Mouse (Mus musculus) neural tube, embryonic 15.5 days (tissue): Measurements from ENCODE around the gene Apbb2. TPM values are rescaled to one million over a fixed set of nuclear protein-coding genes. Genes with fewer than 3 reads are reported as not detected.

ENCODE experiments used
- ATAC-seq: fragments of 200-750 bp; cut with Nextera tagmentation; 2 replicates; pipeline ENCODE4 v1.8.0; 2017; ENCODE audit warnings: mild to moderate bottlenecking, moderate TSS enrichment, moderate library complexity; ENCODE audit not compliant: low FRiP score
- H3K27ac ChIP-seq: fragments of 300-500 bp; sonication (generic); replicated peaks from 2 replicates; pipeline ENCODE4 v1.5.1; 2015; ENCODE audit warnings: mild to moderate bottlenecking, inconsistent platforms
- H3K27me3 ChIP-seq: fragments of 300-500 bp; sonication (generic); replicated peaks from 2 replicates; pipeline ENCODE4 v1.6.1; 2015; ENCODE audit warnings: inconsistent platforms
- H3K36me3 ChIP-seq: fragments of 300-500 bp; sonication (generic); 2 replicates; pipeline ENCODE4 v1.6.1; 2015; ENCODE audit warnings: inconsistent platforms
- H3K4me1 ChIP-seq: fragments of 300-500 bp; sonication (generic); 2 replicates; pipeline ENCODE4 v1.6.1; 2015; ENCODE audit warnings: inconsistent platforms
- H3K4me2 ChIP-seq: fragments of 300-500 bp; sonication (generic); 2 replicates; pipeline ENCODE4 v1.6.1; 2015; ENCODE audit warnings: inconsistent platforms, mild to moderate bottlenecking, moderate library complexity
- H3K4me3 ChIP-seq: fragments of 300-500 bp; sonication (generic); replicated peaks from 2 replicates; pipeline ENCODE4 v1.5.1; 2015; ENCODE audit warnings: mild to moderate bottlenecking, inconsistent platforms
- H3K9ac ChIP-seq: fragments of 300-500 bp; sonication (generic); replicated peaks from 2 replicates; pipeline ENCODE4 v1.6.1; 2015; ENCODE audit warnings: mild to moderate bottlenecking, inconsistent platforms
- H3K9me3 ChIP-seq: fragments of 300-500 bp; sonication (generic); replicated peaks from 2 replicates; pipeline ENCODE4 v1.6.1; 2016; ENCODE audit warnings: inconsistent platforms
- WGBS: fragments of 180-500 bp; shearing (Covaris S2); methylation state at CpG from one replicate; pipeline ENCODE4 v1.1.7; 2015; ENCODE audit warnings: mixed read lengths; 5-methylcytosine and 5-hydroxymethylcytosine counted together
- polyA plus RNA-seq: library from polyadenylated mRNA; unstranded; fragments of >200 nt; fragmentation: Nextera tagmentation; extraction: Ambion mirVana; gene quantifications from 2 replicates; pipeline ENCODE4 v1.2.1, GENCODE M21; 2015

Gene Apbb2
- polyA plus RNA-seq, 1 experiment from 2014 or later = 118 TPM

DNA sequence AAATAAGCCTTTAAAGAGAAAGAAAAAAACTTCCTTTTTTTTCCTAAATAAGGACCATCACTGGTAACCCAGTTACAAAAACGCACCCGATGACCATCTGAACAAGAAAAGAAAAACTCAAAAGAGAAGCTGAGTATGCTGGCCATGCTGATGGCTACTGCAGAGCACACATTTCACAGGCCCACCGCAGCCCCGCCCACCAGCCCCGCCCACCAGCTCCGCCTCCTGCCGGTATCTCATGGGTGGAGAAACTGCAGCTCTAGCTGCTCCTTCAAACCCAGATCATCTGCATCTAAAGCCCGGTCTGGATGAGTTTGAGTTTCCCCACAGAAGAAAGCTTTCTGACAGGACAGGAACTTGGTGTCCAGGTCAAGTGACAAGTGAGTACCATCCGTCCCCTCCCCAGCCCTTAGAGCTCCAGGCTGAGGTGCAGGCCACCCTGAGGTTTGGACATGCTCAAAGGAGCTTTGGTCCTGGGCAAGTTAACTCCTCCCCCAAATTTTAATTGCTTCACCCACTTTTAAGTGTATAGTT is 16.2 kb downstream of the Apbb2 start:
- Histone ChIP-seq H3K36me3 (no peaks in the 10 kb centered on the region), H3K9ac (no peak overlapping the region), H3K27ac (no peak overlapping the region), H3K27me3 (no peaks in the 10 kb centered on the region), H3K4me1 (peaks cover 33% of the 10 kb centered on the region), H3K4me2 (no peak overlapping the region), H3K9me3 (no peaks in the 10 kb centered on the region), H3K4me3 (no peak overlapping the region)
- WGBS = 20% methylated on average over 9 of the region's 9 CpGs
- 0 out of 2 replicates have a peak, but pooled peaks have one; percentile 26 for ATAC-seq

DNA sequence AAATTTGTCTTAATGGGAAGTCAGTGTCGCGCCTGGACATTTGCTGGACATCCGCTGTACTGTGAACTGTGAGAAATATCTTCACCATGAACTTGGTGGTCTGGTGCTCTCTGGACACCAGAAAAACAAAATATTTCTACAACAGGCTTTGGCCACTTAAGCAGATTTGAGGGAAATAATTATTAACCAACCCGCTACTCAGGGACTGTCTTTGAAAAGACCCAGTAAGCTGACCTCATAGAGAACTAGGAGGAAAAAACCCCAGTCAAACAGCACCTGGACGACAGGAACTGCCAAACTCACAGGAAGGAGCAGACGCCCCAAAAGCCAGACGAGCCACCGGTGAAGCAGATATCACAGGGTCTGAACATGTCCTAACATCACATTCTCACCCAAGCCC is 18.2 kb downstream of the Apbb2 start:
- H3K27me3 ChIP-seq = no peaks in the 10 kb centered on the region
- no peaks in the 10 kb centered on the region for H3K9me3 ChIP-seq
- no peak overlapping the region for H3K4me3 ChIP-seq
- no peak overlapping the region for H3K27ac ChIP-seq
- no peak overlapping the region for H3K9ac ChIP-seq
- 90% methylated on average over 8 of the region's 8 CpGs for WGBS
- peaks cover 33% of the 10 kb centered on the region for H3K4me1 ChIP-seq
- no peak overlapping the region for H3K4me2 ChIP-seq
- no peaks in the 10 kb centered on the region for H3K36me3 ChIP-seq
- ATAC-seq = no peak

DNA sequence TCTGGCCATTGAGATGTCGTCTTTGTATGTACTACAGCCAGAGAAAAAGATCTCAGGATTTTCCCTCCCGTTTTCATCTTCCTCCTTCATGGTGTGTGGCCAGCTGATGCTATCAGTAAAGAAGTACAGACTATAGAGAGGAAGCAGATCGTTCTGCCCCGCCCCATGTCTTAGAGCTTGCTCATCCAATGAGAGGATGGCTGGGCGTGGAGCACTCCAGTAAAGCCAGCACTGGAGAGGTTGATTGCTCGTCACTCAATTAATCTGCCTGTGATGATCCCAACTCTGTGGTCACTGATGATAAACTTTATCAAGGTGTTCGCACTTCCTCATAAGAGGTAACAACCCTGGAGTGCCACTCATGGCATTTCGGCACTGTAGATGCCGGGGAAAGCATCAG is 18.7 kb downstream of the Apbb2 start:
- H3K9me3 ChIP-seq = no peaks in the 10 kb centered on the region
- no peak overlapping the region for H3K4me3 ChIP-seq
- no peaks in the 10 kb centered on the region for H3K27me3 ChIP-seq
- no peak overlapping the region for H3K9ac ChIP-seq
- H3K36me3 ChIP-seq = no peaks in the 10 kb centered on the region
- H3K4me1 ChIP-seq = peaks cover 33% of the 10 kb centered on the region
- no peak for ATAC-seq
- H3K27ac ChIP-seq = no peak overlapping the region
- no peak overlapping the region for H3K4me2 ChIP-seq
- WGBS = 85% methylated on average over 9 of the region's 9 CpGs

DNA sequence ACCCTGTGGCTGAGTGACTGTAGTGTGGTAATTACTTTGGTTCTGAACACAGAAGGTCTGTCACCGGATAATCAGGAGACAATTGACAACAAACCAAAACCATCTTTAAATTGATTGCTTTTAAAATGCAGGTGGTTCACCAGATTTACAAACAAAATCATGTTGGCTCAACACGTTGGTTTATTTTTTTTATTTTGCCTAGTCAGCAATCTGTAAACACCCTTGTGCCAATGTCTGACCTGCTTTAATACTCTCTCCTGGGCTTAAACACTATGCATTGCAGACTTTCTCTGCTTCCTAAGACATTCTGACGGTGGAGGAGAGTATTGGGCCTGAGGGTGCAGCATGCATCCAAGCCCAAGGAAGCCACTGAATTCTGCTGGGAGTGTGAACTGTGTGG is 22.3 kb downstream of the Apbb2 start:
- ATAC-seq = no peak
- H3K27me3 ChIP-seq = no peaks in the 10 kb centered on the region

DNA sequence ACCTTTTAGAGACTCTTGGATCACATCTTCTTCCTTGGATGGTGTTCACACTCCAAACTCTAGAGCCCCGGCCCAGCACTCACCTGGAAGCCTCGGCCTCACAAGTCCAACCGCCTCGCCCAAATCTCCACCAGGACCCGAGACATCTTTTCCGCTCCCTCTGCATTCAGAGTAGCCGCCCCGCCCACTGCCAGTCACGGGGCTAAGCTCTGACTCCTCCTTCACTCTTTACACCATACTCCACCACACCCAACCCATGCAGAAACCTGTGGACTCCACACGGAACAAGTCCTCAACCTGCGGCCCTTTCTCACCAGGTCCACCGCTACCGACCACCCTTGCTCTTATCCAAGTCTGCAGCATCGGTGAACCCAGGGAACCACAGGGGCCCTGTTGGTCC is 23.7 kb downstream of the Apbb2 start:
- no peak for ATAC-seq
- 83% methylated on average over 14 of the region's 14 CpGs for WGBS

More for the DNA sequence above, 22.3 kb downstream of the Apbb2 start:
- no peak overlapping the region for H3K9ac ChIP-seq
- no peaks in the 10 kb centered on the region for H3K9me3 ChIP-seq
- H3K36me3 ChIP-seq = no peaks in the 10 kb centered on the region
- no peak overlapping the region for H3K27ac ChIP-seq
- H3K4me3 ChIP-seq = no peak overlapping the region
- no peak overlapping the region for H3K4me2 ChIP-seq
- peaks cover 12% of the 10 kb centered on the region; the same call in 1 of the 2 replicates for H3K4me1 ChIP-seq
- WGBS = 65% methylated on average over 3 of the region's 3 CpGs

DNA sequence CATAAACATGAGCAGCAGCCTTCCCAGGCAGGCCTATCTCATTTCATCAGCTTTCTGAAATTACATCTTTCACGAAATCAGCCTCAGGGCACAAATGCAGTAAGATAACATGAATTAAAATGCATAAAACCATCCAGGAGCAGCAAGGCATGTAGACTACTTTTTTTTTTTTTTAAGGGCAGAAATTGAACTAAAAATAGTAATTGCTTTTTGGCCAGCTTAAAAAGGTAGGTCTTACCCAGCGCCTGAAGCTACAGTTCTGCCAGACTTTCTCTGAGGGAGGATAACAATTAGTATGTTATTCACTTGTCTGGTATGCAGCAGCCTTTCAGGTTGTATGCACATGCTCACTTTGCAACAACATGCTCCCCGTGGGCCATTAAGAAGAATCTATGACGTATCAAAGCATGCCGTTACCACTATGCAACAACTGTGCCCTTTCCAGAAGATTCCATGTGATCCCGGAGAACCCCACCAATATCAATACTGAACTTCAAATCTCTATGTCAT is 32.3 kb downstream of the Apbb2 start:
- 65% methylated on average over 6 of the region's 6 CpGs for WGBS
- H3K9me3 ChIP-seq = no peaks in the 10 kb centered on the region
- no peak for ATAC-seq
- peak overlapping the region; percentile 33 for H3K27ac ChIP-seq
- no peak overlapping the region for H3K9ac ChIP-seq
- no peak overlapping the region for H3K4me3 ChIP-seq
- no peaks in the 10 kb centered on the region for H3K36me3 ChIP-seq
- no peaks in the 10 kb centered on the region for H3K27me3 ChIP-seq
- H3K4me2 ChIP-seq = no peak overlapping the region
- H3K4me1 ChIP-seq = peaks cover 21% of the 10 kb centered on the region

More for the DNA sequence above, 23.7 kb downstream of the Apbb2 start:
- no peaks in the 10 kb centered on the region for H3K36me3 ChIP-seq
- H3K4me2 ChIP-seq = no peak overlapping the region
- no peak overlapping the region for H3K4me3 ChIP-seq
- no peaks in the 10 kb centered on the region for H3K9me3 ChIP-seq
- no peak overlapping the region for H3K9ac ChIP-seq
- H3K4me1 ChIP-seq = 0 out of 2 replicates have a peak, but pooled peaks cover 3% of the 10 kb centered on the region
- no peak overlapping the region for H3K27ac ChIP-seq
- H3K27me3 ChIP-seq = no peaks in the 10 kb centered on the region

DNA sequence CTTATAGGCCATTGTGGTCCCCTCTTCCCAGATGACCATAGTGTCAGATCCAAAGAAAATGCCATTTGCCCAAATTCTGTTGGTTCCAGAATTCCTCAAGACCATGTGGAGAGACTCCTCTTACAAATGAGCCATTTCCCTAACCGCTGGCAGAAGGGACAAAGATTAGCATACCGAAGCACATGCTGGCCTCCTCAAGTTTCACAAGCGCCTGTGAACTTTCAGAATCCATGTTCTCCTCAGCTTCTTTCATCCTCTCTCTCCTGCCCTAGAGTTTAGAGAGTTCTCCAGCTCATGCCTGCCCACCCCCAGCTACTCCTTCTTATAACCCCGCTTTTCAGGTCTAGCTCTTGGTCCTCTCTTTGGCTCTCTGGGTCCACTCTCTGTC is 35.6 kb downstream of the Apbb2 start:
- H3K27ac ChIP-seq = no peak overlapping the region
- no peaks in the 10 kb centered on the region for H3K9me3 ChIP-seq
- no peak overlapping the region for H3K9ac ChIP-seq
- H3K27me3 ChIP-seq = no peaks in the 10 kb centered on the region
- no peak overlapping the region for H3K4me3 ChIP-seq
- peaks cover 18% of the 10 kb centered on the region for H3K4me1 ChIP-seq
- H3K4me2 ChIP-seq = no peak overlapping the region
- 82% methylated on average over 4 of the region's 4 CpGs for WGBS
- no peak for ATAC-seq
- no peaks in the 10 kb centered on the region for H3K36me3 ChIP-seq

DNA sequence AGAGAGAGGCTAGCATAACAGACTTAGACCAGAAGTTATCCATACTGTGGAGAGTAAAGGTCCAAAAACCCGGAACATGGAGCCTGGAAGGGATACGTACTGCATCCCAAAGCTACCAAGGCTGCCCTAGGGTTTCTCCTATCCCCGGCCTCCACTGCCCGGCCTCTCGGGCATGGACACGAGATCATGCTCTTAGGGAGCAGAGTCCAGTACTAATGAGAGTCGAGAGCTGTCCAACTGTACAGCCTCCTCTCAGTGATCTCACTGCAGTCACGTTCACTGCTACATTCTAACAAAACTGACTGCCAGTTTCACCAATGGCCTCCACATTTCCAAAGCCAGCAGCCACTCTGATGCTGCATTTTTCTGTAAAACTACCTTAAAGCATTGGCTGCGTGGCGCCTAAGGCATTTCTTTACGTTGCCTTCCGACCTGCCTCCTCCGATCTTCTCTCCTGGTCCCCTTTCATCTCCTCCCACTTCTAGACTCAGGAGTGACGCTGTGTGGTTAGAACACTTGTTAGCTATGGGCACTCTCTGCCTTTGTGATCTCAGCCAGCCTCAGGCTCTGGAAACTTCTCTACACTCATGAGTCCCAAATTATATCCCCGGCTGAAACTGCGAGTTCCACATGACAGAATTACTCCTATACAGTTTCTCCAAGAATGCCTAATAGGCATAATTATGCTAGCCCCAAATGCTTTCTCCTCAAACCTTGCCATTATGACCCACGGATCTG is 36.1 kb downstream of the Apbb2 start:
- Histone ChIP-seq H3K27me3 (no peaks in the 10 kb centered on the region), H3K4me1 (peaks cover 18% of the 10 kb centered on the region), H3K36me3 (no peaks in the 10 kb centered on the region), H3K9ac (no peak overlapping the region), H3K4me2 (no peak overlapping the region), H3K4me3 (no peak overlapping the region), H3K9me3 (no peaks in the 10 kb centered on the region), H3K27ac (no peak overlapping the region)
- ATAC-seq = no peak
- 91% methylated on average over 17 of the region's 17 CpGs for WGBS

DNA sequence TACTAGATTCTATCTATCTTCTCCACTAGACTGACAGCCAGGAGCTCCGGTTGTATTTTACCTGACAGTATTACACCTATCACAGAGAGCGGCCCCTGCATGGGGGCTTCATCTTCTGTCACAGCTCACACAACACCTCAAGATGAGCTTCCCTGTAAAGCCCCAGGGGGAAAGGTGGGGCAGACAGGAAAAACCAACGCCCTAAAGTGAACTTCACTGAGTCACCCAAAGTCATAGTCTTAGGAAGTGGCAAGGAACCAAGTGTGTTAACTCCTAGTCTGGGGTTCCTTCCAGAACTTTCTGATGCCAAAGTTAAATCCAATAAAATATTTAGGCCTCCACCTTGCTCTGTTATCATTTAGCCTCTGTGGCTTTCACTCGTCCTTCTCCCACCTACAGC is 39.5 kb downstream of the Apbb2 start:
- no peak overlapping the region for H3K4me3 ChIP-seq
- no peak overlapping the region for H3K9ac ChIP-seq
- no peaks in the 10 kb centered on the region for H3K36me3 ChIP-seq
- no peak overlapping the region for H3K4me2 ChIP-seq
- ATAC-seq = no peak
- no peaks in the 10 kb centered on the region for H3K27me3 ChIP-seq
- 78% methylated on average over 4 of the region's 4 CpGs for WGBS
- H3K9me3 ChIP-seq = no peaks in the 10 kb centered on the region
- peaks cover 11% of the 10 kb centered on the region for H3K4me1 ChIP-seq
- H3K27ac ChIP-seq = no peak overlapping the region

DNA sequence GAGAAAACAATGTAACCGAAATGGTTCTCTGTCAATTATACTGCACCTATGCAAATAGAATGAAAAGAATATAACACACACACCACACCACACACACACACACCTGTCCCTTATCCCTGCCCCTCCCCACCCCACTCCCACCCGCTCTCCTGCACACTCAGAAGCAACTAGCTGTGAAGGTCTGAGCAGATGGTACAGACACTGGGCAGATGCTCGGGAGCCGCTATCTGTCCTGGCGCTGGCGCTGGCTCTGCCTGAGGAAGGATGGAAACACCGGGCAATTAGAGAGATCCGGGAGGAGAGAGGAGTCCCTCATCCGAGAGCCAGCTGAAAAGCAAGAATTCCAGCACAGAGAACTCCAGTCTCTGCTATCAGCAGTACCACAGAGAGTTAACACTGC is 42.3 kb downstream of the Apbb2 start:
- Histone ChIP-seq H3K9ac (no peak overlapping the region), H3K4me1 (peaks cover 24% of the 10 kb centered on the region), H3K9me3 (no peaks in the 10 kb centered on the region), H3K27me3 (no peaks in the 10 kb centered on the region), H3K27ac (no peak overlapping the region), H3K4me2 (no peak overlapping the region), H3K36me3 (no peaks in the 10 kb centered on the region), H3K4me3 (no peak overlapping the region)
- WGBS = 42% methylated on average over 9 of the region's 9 CpGs
- ATAC-seq = peak; percentile 54

DNA sequence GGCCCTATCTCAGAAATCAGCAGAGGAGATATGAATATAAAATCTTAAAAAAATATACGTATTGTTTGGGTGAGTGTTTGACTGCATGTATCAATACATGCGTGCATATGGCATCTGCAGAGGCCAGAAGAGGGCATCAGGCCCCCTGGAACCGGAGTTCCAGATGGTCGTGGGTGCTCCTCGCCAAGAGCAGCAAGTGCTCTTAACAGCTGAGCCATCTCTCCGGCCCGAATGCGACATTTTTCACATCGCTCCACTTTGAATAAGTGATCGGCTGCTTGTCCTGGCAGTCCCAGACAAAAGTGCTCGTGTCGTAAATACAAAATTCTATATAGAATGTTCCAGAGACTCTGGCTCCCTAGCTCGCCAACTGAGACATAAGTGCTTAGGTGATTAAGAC is 43.4 kb downstream of the Apbb2 start:
- no peak overlapping the region for H3K4me3 ChIP-seq
- no peak for ATAC-seq
- peaks cover 26% of the 10 kb centered on the region for H3K4me1 ChIP-seq
- 60% methylated on average over 13 of the region's 13 CpGs for WGBS
- H3K27ac ChIP-seq = no peak overlapping the region
- no peaks in the 10 kb centered on the region for H3K27me3 ChIP-seq
- no peak overlapping the region for H3K4me2 ChIP-seq
- H3K9ac ChIP-seq = no peak overlapping the region
- no peaks in the 10 kb centered on the region for H3K9me3 ChIP-seq
- H3K36me3 ChIP-seq = no peaks in the 10 kb centered on the region

DNA sequence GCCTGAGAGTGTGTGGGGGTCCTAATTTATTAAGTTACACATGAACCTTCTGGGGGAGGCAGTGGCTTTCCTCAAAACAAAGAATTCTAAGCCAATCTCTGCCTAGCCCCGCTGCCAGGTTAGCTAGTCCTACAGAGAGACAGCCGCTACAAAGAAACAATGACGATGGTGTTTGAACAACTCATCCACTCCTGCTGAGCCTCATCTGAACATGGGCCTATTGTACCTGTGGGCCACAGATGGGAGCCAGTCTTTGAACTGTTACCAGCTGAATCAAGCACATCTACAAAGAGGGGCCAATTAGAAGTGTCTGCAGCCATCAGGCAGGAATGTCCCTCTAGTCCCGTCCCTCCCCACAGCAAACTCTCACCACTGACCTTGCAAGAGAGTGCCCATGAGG is 45.3 kb downstream of the Apbb2 start:
- no peak overlapping the region for H3K4me3 ChIP-seq
- WGBS = 20% methylated on average over 4 of the region's 4 CpGs
- ATAC-seq = no peak

More for the DNA sequence above, 45.3 kb downstream of the Apbb2 start:
- H3K36me3 ChIP-seq = no peaks in the 10 kb centered on the region
- no peak overlapping the region for H3K9ac ChIP-seq
- no peak overlapping the region for H3K27ac ChIP-seq
- H3K4me1 ChIP-seq = peaks cover 41% of the 10 kb centered on the region
- no peak overlapping the region for H3K4me2 ChIP-seq
- H3K9me3 ChIP-seq = no peaks in the 10 kb centered on the region
- H3K27me3 ChIP-seq = no peaks in the 10 kb centered on the region
